Mouse (Mus musculus) neural tube, embryonic 10.5 days (tissue): ENCODE data around the gene D17H6S53E.
A peak's percentile ranks its signal among the peaks of the same experiment; 100 is the strongest.

ENCODE experiments used
- DNase-seq: peaks from one replicate; pipeline ENCODE4 v3.0.0-alpha.2; 2017; ENCODE audit warnings: low spot score; ENCODE audit errors: extremely low spot score

D17H6S53E gene

GRCm38 (mm10) chr17:35126206-35126611, at the start of gene D17H6S53E:
D17H6S53E (plus strand) TSS chr17:35126373.
- peak; percentile 78 for DNase-seq

DNA sequence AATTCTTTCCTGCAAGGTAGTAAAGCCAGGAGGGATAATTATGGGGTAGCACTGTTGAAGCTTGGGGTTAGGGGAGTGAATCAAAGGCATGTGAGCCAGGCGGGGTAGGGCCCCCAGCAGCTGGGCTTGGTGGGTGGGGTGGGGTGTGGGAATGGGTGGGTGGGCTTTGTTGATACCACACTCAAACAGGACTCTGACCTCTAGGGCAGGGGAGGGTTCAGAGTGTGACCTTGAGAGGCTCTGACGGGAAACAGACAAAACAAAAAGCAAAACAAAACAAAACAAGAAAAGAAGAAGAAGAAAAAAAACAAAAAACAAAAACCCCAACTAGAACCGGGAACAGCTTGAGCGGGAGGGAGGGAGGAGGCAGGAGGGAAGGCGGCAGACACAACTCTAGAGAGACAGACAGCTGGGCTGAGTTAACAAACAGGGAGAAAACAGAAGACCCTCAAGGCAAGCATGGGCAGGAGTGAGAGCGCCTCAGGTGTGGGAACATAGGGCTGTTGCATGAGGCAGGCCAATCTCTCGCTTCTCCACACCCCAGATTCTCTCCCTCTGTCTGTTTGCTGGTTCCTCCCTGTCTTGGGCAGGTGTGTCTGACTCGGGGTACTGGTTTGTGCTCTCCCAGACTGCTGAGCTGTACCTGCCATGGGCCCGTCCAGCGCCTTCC, 49.5 kb upstream of the D17H6S53E start, which contains the start of gene Ly6g6e:
Ly6g6e (plus strand) TSS at position 396 of the 670 bp plus-strand sequence.
- no peak for DNase-seq

DNA sequence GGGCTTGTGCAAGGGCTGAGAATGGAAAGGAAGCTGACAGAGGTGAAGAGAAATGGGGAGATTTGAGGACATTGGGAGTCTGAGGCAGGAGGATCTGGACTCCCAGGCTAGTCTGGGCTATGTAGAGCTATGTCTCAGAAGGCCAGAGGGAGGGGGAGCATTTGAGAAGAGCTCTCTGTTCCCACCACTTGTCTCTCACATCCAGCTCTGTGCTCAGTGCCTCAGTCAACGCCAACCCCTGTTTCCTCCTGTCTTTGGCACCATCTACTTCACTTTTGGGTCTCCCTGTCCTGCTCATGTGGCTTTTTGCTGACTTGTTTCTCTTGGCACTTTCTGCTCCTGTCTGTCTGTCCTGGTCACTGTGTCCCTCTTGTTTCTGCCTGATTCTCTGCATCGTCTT, 48.9 kb upstream of the D17H6S53E start:
- no peak for DNase-seq

DNA sequence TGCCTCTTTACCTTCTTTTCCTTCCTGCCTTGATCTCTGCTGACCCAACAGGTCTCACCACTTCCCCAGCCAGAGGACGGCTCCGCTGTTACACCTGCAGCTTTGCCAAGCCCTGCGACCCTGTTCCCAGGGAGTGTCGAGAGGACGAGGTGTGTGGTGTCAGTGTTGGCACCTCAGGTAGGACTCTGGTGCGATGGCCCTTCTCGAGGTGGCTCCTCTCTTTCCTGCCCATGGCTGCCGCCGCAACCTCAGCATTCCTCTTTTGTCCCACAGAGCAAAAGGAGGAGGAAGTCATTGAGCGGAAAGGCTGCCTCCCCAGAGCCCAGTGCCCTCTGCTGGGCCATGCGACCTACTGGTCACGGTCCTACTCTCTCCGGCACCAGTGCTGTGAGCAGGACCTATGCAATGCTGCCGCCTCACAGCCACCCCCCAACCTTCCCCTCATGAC, 48.4 kb upstream of the D17H6S53E start, which contains the start of gene Ly6g6d:
Ly6g6d (minus strand) TSS at position 280 of the 448 bp plus-strand sequence.
- DNase-seq: peak; percentile 37

DNA sequence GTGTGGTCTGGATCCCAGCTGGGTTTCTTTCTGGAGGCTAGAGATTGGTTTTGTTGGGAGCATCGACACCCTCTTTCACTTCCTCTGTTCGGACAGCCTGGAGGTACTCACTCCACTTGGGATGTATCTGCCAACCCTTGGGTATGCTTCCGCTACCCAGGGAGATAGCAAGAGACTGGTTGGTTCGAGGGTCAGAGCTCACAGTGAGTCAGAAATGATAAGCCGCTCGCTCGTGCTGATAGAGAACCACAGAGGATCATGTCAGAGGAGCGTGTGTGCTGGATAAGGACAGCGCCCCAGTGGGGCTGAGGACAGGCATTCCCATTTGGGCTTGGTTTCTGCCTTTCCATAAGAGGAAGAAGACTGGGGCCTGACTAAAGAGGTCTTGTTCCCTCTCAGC, 46.4 kb upstream of the D17H6S53E start:
- DNase-seq: no peak

DNA sequence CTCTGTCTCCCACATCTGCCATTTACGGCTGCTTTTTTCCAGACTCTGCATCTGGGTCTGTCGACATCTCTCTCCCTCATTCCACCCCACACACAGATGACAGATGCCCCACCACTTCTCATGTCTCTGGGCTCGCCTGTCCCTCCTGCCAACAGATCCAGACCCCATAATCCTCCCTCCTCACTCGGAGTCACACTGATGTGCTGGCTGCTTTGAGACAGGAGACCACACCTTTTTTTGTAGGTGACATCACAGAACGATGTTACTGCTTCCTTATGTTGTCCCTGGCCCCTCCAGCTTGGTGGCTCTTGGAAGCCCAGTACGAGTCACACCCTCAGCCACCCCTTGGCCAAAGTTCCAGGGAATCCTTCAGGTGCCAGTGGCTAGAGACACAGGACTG, 45.9 kb upstream of the D17H6S53E start:
- no peak for DNase-seq

GRCm38 (mm10) chr17:35080710-35081109, 45.5 kb upstream of the D17H6S53E start:
- no peak for DNase-seq

GRCm38 (mm10) chr17:35082841-35083576, 43.2 kb upstream of the D17H6S53E start:
- DNase-seq: no peak

- no peak for DNase-seq
Observed at GRCm38 (mm10) chr17:35083929-35084497, 42.2 kb upstream of the D17H6S53E start.

DNA sequence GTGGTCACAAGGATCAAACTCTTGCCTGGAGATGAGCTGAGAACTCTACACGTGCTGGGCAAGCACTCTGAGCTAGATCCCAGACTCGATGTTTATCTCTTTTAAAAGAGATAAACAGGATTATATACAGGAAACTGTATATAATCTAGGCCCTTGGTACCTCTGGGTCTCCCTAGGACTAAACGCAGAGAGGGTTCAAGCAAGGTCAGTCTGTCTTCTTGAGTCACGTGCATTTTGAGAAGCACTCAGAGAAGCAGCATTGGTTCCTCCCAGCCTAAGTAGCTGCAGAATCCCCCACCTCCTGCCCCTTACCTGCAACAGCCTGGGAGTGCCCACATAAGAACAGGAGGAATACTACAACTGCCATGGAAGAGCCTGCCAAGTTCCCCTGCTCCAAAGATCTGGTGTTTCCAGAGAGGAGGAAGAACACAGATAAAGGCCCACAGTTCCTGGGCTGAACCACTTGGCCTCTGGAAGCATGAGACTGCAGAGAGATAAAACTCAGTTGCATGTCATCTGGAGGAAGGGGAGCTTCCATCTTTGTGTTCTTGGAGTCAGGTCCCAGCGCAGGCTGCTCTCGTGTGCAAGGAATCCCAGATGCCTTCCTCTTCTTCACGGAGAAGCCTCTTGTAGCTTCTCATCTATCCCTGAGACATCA, 40.8 kb upstream of the D17H6S53E start, which contains the start of gene Ly6g6f:
Ly6g6f (minus strand) TSS at position 403 of the 658 bp plus-strand sequence.
- DNase-seq: no peak

- DNase-seq: no peak
Observed at GRCm38 (mm10) chr17:35088151-35088550, 38.0 kb upstream of the D17H6S53E start.

DNA sequence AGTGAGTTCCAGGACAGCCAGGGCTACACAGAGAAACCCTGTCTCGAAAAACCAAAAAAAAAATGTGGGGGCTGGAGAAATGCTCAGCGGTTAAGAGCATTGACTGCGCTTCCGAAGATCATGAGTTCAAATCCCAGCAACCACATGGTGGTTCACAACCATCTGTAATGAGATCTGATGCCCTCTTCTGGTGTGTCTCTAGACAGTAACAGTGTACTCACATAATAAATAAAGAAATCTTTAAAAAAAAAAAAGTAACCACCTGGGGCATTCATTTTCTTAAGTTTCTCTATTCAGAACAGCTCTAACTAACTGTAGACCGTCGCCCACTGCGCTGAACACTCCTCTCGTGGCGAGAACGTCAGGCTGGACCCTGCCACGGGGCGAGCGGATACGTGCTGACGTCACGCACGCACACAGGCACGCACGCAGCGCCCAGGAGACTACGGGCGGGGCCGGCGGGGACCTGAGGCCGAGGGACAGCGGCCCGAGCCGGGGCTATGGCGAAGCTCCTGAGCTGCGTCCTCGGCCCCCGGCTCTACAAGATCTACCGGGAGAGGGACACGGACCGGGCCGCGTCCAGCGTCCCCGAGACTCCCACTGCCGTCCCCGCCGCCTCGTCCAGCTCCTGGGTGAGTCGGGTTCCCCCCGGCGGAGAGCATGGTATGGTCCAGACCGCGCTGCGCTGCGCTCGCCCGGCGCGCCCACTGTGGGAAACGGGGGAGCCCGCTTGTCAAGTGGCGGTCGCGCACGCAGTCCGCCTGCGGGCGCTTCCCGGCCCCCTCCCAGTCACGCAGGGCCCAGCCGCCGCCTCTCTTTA, 37.1 kb upstream of the D17H6S53E start, which contains the start of gene Abhd16a:
Abhd16a (plus strand) TSS at position 439 of the 820 bp plus-strand sequence.
- DNase-seq: peak; percentile 95

DNA sequence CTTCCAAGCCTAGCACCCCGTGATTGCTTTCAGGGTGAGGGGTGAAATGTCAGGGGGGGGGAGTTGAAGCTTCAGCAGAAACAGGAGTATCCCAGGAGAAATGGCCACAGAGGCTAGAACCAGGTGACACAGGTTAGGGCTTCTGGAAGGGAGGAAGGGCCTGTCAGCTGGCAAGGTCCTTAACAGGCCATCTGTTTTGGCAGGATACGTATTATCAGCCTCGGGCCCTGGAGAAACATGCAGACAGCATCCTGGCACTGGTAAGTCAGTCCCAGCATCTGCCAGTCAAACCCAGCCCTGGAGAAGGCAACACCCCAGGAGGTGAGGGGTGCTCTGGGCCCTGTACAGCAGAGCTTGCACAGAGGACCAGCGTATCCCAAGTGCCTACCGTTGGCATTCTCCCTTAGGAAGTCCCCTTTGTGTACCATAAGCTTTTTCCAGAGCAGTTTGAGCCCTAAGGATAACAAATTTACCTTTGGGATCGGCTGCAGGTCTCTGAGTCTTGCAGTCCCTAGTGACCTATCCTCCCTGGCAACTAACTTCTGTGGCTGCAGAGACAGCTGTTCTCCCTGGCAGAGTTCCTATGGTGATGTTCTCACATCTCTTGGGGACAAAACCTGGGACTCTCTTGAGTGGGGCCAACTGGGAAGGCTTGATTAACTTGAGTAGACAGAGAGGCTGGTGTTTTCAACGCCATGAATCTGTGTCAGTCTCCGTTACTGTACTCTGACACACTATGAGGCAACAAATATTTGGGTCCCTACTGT, 35.8 kb upstream of the D17H6S53E start:
- DNase-seq: no peak

GRCm38 (mm10) chr17:35092403-35093198, 33.6 kb upstream of the D17H6S53E start:
- no peak for DNase-seq

GRCm38 (mm10) chr17:35094475-35095365, 31.5 kb upstream of the D17H6S53E start:
- DNase-seq: no peak

DNA sequence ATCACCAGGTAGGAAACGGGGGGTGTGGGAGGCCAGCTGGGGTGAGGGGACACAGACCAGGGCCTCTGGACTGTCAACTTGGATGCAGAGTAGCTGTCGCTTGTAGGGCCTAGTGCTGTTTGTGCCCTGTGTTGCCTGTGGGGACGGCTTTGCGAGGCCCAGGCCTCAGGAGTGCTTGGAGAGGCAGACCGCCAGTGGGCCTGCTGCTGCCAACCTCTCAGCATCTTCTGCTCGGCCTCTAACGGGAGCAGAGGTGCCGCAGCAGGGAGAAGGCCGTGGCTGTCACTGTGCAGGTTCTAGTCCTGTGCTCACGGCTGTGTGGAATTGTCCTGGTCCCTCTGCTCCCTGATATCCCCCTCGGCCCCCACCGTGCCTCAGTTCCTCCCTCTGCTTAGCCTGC, 29.6 kb upstream of the D17H6S53E start:
- no peak for DNase-seq

DNA sequence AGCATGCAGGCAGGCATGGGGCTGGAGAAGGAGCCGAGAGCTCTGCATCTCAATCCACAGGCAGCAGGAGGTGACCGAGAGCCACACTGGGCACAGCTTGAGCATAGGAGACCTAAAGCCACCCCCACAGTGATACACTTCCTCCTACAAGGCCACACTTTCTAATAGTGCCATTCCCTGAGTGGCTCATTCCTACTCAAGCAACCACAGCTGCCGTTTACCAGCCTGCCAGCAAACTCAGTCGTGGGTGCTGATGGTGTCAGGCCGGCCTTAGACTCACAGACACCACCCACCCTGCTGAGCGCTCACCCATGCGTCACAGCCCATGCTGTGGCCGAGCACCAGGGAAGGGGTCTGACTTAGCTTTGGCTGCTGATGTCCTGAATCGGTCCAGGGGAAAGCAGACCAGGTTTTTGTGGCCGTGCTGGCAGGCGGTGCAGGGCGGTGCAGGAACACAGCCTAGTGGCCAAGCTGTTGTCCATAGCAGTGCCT, 29.0 kb upstream of the D17H6S53E start:
- DNase-seq: no peak
